Mouse (Mus musculus) forebrain, embryonic 15.5 days (tissue): ENCODE measurements around the gene Sox5. TPM values are rescaled to one million over a fixed set of nuclear protein-coding genes. Genes with fewer than 3 reads are reported as not detected.
A peak's percentile ranks its signal among the peaks of the same experiment; 100 is the strongest.

Experiments
- ATAC-seq: fragments of 200-750 bp; cut with Nextera tagmentation; replicated peaks from 2 replicates; pipeline ENCODE4 v1.8.0; 2017; ENCODE audit warnings: mild to moderate bottlenecking, moderate TSS enrichment, moderate library complexity
- H3K27ac ChIP-seq: fragments of 300-500 bp; sonication (generic); replicated peaks from 2 replicates; pipeline ENCODE4 v1.5.1; 2015; ENCODE audit warnings: mild to moderate bottlenecking, inconsistent platforms
- H3K27me3 ChIP-seq: fragments of 300-500 bp; sonication (generic); 2 replicates; pipeline ENCODE4 v1.6.1; 2015; ENCODE audit warnings: inconsistent platforms
- H3K36me3 ChIP-seq: fragments of 300-500 bp; sonication (generic); 2 replicates; pipeline ENCODE4 v1.6.1; 2015; ENCODE audit warnings: mild to moderate bottlenecking, inconsistent platforms
- H3K4me1 ChIP-seq: fragments of 300-500 bp; sonication (generic); 2 replicates; pipeline ENCODE4 v1.6.1; 2015; ENCODE audit warnings: inconsistent platforms
- H3K4me2 ChIP-seq: fragments of 300-500 bp; sonication (generic); replicated peaks from 2 replicates; pipeline ENCODE4 v1.6.1; 2015; ENCODE audit warnings: mild to moderate bottlenecking, inconsistent platforms
- H3K4me3 ChIP-seq: fragments of 300-500 bp; sonication (generic); 2 replicates; pipeline ENCODE4 v1.5.1; 2015; ENCODE audit warnings: mild to moderate bottlenecking, inconsistent platforms
- H3K9ac ChIP-seq: fragments of 300-500 bp; sonication (generic); replicated peaks from 2 replicates; pipeline ENCODE4 v1.6.1; 2015; ENCODE audit warnings: mild to moderate bottlenecking, inconsistent platforms
- H3K9me3 ChIP-seq: fragments of 300-500 bp; sonication (generic); 2 replicates; pipeline ENCODE4 v1.6.1; 2016; ENCODE audit warnings: inconsistent platforms
- WGBS: fragments of 180-500 bp; shearing (Covaris S2); methylation state at CpG from one replicate; pipeline ENCODE4 v1.1.7; 2015; ENCODE audit warnings: mixed read lengths; 5-methylcytosine and 5-hydroxymethylcytosine counted together
- polyA plus RNA-seq: library from polyadenylated mRNA; unstranded; fragments of >200 nt; fragmentation: Nextera tagmentation; extraction: Ambion mirVana; gene quantifications from 2 replicates; pipeline ENCODE4 v1.2.1, GENCODE M21; 2015

The Sox5 gene
- polyA plus RNA-seq, 1 experiment from 2014 or later = 239 TPM

DNA sequence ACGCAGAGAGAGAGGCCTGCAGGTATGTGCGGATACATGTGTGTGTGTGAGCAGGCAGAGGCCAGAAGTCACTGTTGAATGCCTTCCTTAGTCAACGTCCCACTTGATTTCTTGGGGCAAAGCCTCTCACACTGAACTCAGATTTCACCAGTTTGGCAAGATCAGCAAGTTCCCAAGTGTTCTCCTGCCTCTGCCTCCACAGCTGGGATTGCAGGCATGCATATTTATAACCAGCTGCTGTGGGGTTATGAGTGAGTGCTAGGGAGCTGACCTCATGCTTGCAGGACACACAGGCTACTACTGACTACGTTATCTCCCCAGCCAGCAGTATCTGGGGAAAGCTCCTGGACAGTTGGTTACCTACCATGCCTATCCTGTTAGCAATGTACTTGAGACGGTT is 139.9 kb downstream of the Sox5 start:
- Histone ChIP-seq H3K4me2 (no peak overlapping the region), H3K27me3 (no peaks in the 10 kb centered on the region), H3K9ac (no peak overlapping the region), H3K9me3 (0 out of 2 replicates have a peak, but pooled peaks cover 4% of the 10 kb centered on the region), H3K36me3 (no peaks in the 10 kb centered on the region), H3K4me1 (peaks cover 5% of the 10 kb centered on the region; the same call in 1 of the 2 replicates), H3K4me3 (no peak overlapping the region), H3K27ac (no peak overlapping the region)
- ATAC-seq = no peak
- 87% methylated on average over 5 of the region's 5 CpGs for WGBS

- Histone ChIP-seq H3K4me1 (peaks cover 5% of the 10 kb centered on the region; the same call in 1 of the 2 replicates), H3K27me3 (no peaks in the 10 kb centered on the region), H3K4me3 (no peak overlapping the region), H3K9me3 (no peaks in the 10 kb centered on the region), H3K9ac (no peak overlapping the region), H3K4me2 (no peak overlapping the region), H3K36me3 (no peaks in the 10 kb centered on the region), H3K27ac (no peak overlapping the region)
- ATAC-seq = no peak
- WGBS = 85% methylated on average over 3 of the region's 3 CpGs
Observed at GRCm38 (mm10) chr6:144640591-144640990, 141.2 kb downstream of the Sox5 start.

GRCm38 (mm10) chr6:144638547-144638946 is 143.2 kb downstream of the Sox5 start:
- H3K36me3 ChIP-seq = no peaks in the 10 kb centered on the region
- 41% methylated on average over 5 of the region's 5 CpGs for WGBS

DNA sequence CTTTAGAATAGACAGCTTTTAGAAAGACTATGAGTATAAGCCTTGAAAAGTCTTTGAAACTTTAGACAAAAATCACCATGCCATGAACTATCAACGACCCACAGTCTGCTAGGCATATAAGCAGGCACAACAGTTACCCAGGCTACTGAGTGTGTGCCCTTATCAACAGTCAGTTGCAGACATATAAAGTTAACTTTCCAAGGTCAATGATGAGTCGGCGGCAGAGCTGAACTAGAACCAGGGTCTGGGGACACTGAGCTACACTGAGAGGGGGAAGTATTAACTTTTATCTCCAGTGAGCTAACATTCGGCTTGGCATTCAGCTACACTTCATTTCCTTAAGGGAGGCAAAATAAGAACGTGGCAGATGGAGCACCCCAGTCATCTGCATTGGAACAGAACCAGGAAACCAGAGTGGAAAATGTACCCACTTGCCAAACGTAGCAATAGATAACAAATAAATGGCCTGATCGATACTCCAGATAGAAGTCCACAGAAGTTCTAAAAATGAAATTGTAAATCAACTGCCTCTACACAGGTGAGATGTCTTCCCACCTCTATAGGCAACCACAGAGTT is 154.2 kb downstream of the Sox5 start:
- peak overlapping the region; percentile 69 for H3K27ac ChIP-seq
- H3K4me2 ChIP-seq = no peak overlapping the region
- peaks cover 2% of the 10 kb centered on the region; the same call in 1 of the 2 replicates for H3K36me3 ChIP-seq
- no peaks in the 10 kb centered on the region for H3K9me3 ChIP-seq
- H3K9ac ChIP-seq = no peak overlapping the region
- no peak for ATAC-seq
- H3K27me3 ChIP-seq = no peaks in the 10 kb centered on the region
- 76% methylated on average over 7 of the region's 7 CpGs for WGBS
- H3K4me3 ChIP-seq = no peak overlapping the region
- no peaks in the 10 kb centered on the region; the same call in 1 of the 2 replicates for H3K4me1 ChIP-seq

More at GRCm38 (mm10) chr6:144638547-144638946, 143.2 kb downstream of the Sox5 start:
- H3K27ac ChIP-seq = no peak overlapping the region
- ATAC-seq = no peak
- peaks cover 5% of the 10 kb centered on the region; the same call in 1 of the 2 replicates for H3K4me1 ChIP-seq
- no peaks in the 10 kb centered on the region for H3K9me3 ChIP-seq
- H3K4me2 ChIP-seq = no peak overlapping the region
- H3K4me3 ChIP-seq = no peak overlapping the region
- no peak overlapping the region for H3K9ac ChIP-seq
- H3K27me3 ChIP-seq = no peaks in the 10 kb centered on the region

- Histone ChIP-seq H3K27ac (no peak overlapping the region), H3K4me1 (no peaks in the 10 kb centered on the region), H3K9ac (no peak overlapping the region), H3K4me2 (no peak overlapping the region), H3K4me3 (no peak overlapping the region), H3K9me3 (no peaks in the 10 kb centered on the region), H3K36me3 (peaks cover 2% of the 10 kb centered on the region; the same call in 1 of the 2 replicates), H3K27me3 (no peaks in the 10 kb centered on the region)
- WGBS = 67% methylated on average over 3 of the region's 3 CpGs
- ATAC-seq = no peak
Observed at GRCm38 (mm10) chr6:144621089-144621769, 160.5 kb downstream of the Sox5 start.

- H3K9ac ChIP-seq = 0 out of 2 replicates have a peak overlapping the region, but pooled peaks have one; percentile 8
- no peak overlapping the region for H3K4me3 ChIP-seq
- no peaks in the 10 kb centered on the region for H3K9me3 ChIP-seq
- no peaks in the 10 kb centered on the region for H3K27me3 ChIP-seq
- 8% methylated on average over 4 of the region's 4 CpGs for WGBS
- peaks cover 12% of the 10 kb centered on the region for H3K4me1 ChIP-seq
- peak; percentile 84 for ATAC-seq
- no peaks in the 10 kb centered on the region for H3K36me3 ChIP-seq
- H3K27ac ChIP-seq = peak overlapping the region; percentile 50
- H3K4me2 ChIP-seq = peak overlapping the region; percentile 14; the same call in 1 of the 2 replicates
Observed at GRCm38 (mm10) chr6:144611383-144611791, 170.4 kb downstream of the Sox5 start.

GRCm38 (mm10) chr6:144610878-144611277 is 170.9 kb downstream of the Sox5 start:
- Histone ChIP-seq H3K4me1 (peaks cover 12% of the 10 kb centered on the region), H3K4me2 (peak overlapping the region; percentile 14; the same call in 1 of the 2 replicates), H3K27ac (peak overlapping the region; percentile 50), H3K9ac (0 out of 2 replicates have a peak overlapping the region, but pooled peaks have one; percentile 8), H3K9me3 (no peaks in the 10 kb centered on the region), H3K36me3 (no peaks in the 10 kb centered on the region), H3K27me3 (no peaks in the 10 kb centered on the region), H3K4me3 (no peak overlapping the region)
- WGBS = 49% methylated on average over 8 of the region's 8 CpGs
- ATAC-seq = no peak

- H3K4me3 ChIP-seq = no peak overlapping the region
- WGBS = 88% methylated on average over 4 of the region's 4 CpGs
- H3K27me3 ChIP-seq = no peaks in the 10 kb centered on the region
- peaks cover 13% of the 10 kb centered on the region for H3K4me1 ChIP-seq
- no peak for ATAC-seq
- H3K36me3 ChIP-seq = no peaks in the 10 kb centered on the region
- no peak overlapping the region for H3K27ac ChIP-seq
- no peak overlapping the region for H3K9ac ChIP-seq
- H3K4me2 ChIP-seq = no peak overlapping the region
- no peaks in the 10 kb centered on the region for H3K9me3 ChIP-seq
Observed at GRCm38 (mm10) chr6:144602883-144603282, 178.9 kb downstream of the Sox5 start.

GRCm38 (mm10) chr6:144600351-144600750 is 181.4 kb downstream of the Sox5 start:
- H3K27me3 ChIP-seq = no peaks in the 10 kb centered on the region
- H3K9me3 ChIP-seq = no peaks in the 10 kb centered on the region
- no peak overlapping the region for H3K27ac ChIP-seq
- no peak for ATAC-seq
- no peak overlapping the region for H3K4me3 ChIP-seq
- peaks cover 21% of the 10 kb centered on the region for H3K4me1 ChIP-seq
- no peaks in the 10 kb centered on the region for H3K36me3 ChIP-seq
- 83% methylated on average over 5 of the region's 5 CpGs for WGBS
- H3K9ac ChIP-seq = no peak overlapping the region
- no peak overlapping the region for H3K4me2 ChIP-seq

DNA sequence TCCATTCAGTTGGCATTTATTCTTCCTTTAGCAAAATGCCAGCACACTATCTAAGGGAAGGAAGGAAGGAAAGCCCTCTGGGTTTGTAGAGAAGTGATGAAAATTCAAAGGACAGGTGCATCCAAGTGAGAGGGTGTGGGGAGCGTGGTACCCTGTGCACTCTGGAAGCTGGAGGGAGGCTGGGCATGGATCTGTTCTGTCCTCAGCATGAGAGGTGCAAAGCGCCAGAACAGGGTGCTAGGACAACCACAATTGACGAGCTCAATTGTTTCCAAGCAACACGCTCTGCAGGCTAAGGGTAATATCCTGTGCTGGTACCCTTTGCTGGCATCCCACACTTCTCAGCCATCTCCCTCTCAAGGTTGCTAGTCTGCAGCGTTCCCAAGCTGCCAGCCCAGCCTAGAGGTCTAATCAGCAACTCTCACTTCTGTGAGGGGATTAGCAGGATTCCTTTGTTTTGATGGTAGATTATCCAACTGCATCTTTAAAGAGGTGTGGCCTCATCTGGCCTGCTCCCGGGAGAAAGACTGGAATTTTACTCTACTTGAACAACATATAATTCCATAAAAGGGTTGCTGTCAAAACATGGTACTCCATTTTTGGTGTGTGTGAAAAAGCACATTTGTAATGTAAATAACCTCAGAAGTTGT is 183.3 kb downstream of the Sox5 start:
- H3K9me3 ChIP-seq = no peaks in the 10 kb centered on the region
- no peaks in the 10 kb centered on the region for H3K36me3 ChIP-seq
- peaks cover 21% of the 10 kb centered on the region for H3K4me1 ChIP-seq
- no peak overlapping the region for H3K9ac ChIP-seq
- ATAC-seq = peak; percentile 67
- no peak overlapping the region for H3K4me2 ChIP-seq
- WGBS = 13% methylated on average over 6 of the region's 6 CpGs
- H3K27me3 ChIP-seq = no peaks in the 10 kb centered on the region
- peak overlapping the region; percentile 50 for H3K27ac ChIP-seq
- no peak overlapping the region for H3K4me3 ChIP-seq

DNA sequence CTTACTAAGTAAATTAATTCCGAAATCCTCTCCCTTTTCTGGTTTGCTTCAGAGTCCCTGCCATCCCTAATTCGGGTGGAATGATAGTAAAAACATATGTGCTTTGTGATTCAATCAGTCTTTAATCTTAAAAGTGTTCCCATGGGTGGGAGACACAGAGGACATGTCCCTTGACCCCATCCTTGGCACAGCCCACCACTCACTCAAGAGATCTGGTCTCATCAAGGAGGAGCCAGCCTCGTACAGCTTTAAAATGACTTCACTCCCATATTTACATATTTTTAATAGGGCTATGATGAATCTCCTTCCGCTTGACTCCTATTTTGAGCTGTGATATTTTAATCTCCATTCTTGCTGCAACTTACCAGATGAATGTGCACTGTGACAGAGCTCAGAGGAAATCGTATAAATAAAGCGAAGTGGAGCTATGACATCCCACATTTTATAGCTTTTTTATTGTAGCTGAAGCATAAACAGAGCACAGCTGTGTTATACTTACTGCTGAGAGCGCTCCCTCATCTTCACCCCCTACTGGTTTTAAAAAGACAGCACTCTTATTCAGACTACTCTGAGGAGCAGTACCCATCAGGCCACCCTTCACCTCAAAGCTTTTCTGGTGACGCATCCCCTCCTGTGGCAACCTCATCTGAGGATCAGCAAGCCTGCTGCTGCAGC is 185.1 kb downstream of the Sox5 start:
- H3K27ac ChIP-seq = peak overlapping the region; percentile 46
- H3K36me3 ChIP-seq = no peaks in the 10 kb centered on the region
- no peak overlapping the region for H3K4me2 ChIP-seq
- H3K9ac ChIP-seq = no peak overlapping the region
- H3K4me1 ChIP-seq = peaks cover 21% of the 10 kb centered on the region
- no peaks in the 10 kb centered on the region for H3K9me3 ChIP-seq
- peak; percentile 57; the same call in 1 of the 2 replicates for ATAC-seq
- H3K27me3 ChIP-seq = no peaks in the 10 kb centered on the region
- H3K4me3 ChIP-seq = no peak overlapping the region
- 67% methylated on average over 8 of the region's 8 CpGs for WGBS

DNA sequence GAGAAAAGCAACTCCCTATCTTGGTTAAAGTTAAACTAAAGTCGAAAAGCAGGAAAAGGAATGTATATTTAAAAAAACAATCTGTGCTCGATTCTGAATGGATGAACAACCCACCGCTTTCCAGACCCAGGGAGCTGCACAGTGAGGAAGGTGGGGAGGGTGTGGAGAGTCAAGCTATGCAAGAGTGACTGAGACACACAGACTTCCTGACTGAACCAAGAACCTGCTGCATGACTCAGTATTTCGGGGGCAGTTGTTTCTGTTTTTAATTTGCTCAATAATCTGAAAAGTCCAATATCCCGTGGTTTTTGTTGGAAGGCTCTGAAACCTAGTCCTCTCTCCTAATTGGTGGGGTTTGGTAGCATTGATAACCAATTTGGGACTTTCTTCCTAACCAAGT is 196.9 kb downstream of the Sox5 start:
- no peak for ATAC-seq
- no peak overlapping the region for H3K4me2 ChIP-seq

More for the DNA sequence above, 196.9 kb downstream of the Sox5 start:
- no peaks in the 10 kb centered on the region for H3K27me3 ChIP-seq
- H3K36me3 ChIP-seq = no peaks in the 10 kb centered on the region
- H3K27ac ChIP-seq = no peak overlapping the region
- H3K4me1 ChIP-seq = peaks cover under 1% of the 10 kb centered on the region; the same call in 1 of the 2 replicates
- no peak overlapping the region for H3K9ac ChIP-seq
- WGBS = 61% methylated on average over 5 of the region's 5 CpGs
- H3K4me3 ChIP-seq = no peak overlapping the region
- no peaks in the 10 kb centered on the region for H3K9me3 ChIP-seq
